Mouse (Mus musculus) myocyte (in vitro differentiated cells): Measurements from ENCODE around the gene Ptprj. TPM values are rescaled to one million over a fixed set of nuclear protein-coding genes. Genes with fewer than 3 reads are reported as not detected.

Source experiments
- H3K27me3 ChIP-seq: one replicate; pipeline ENCODE4 v1.6.1; 2011; ENCODE audit not compliant: control insufficient read depth, insufficient read depth, insufficient read length
- H3K36me3 ChIP-seq: one replicate; pipeline ENCODE4 v1.6.1; 2011; ENCODE audit not compliant: control insufficient read depth, insufficient read depth
- H3K4me2 ChIP-seq: one replicate; pipeline ENCODE4 v1.6.1; 2011; ENCODE audit warnings: low read depth, control low read depth
- H3K4me3 ChIP-seq: one replicate; pipeline ENCODE4 v1.5.1; 2011; ENCODE audit warnings: mild to moderate bottlenecking, control low read depth, moderate library complexity
- H3K79me2 ChIP-seq: one replicate; pipeline ENCODE4 v1.6.1; 2011; ENCODE audit not compliant: control insufficient read depth, insufficient read depth
- H3ac ChIP-seq: one replicate; pipeline ENCODE4 v1.6.1; 2011; ENCODE audit not compliant: control insufficient read depth, insufficient read length
- CEBPB ChIP-seq: IDR thresholded peaks from 2 replicates; pipeline ENCODE4 v1.6.1; 2011; ENCODE audit warnings: mild to moderate bottlenecking, moderate library complexity; ENCODE audit not compliant: poor library complexity, insufficient read depth, severe bottlenecking
- E2F4 ChIP-seq: IDR thresholded peaks from one replicate; pipeline ENCODE4 v1.6.1; 2011; ENCODE audit warnings: mild to moderate bottlenecking, control low read depth, moderate library complexity; ENCODE audit not compliant: insufficient read depth
- MAX ChIP-seq: IDR thresholded peaks from one replicate; pipeline ENCODE4 v1.6.1; 2011; ENCODE audit warnings: low read depth, mild to moderate bottlenecking, control low read depth
- MYOD1 ChIP-seq, 3 experiments: IDR thresholded peaks; one replicate each; pipeline ENCODE4 v1.6.1; 2011; ENCODE audit warnings: control low read depth in 2 of 3, low read depth in 2 of 3, mild to moderate bottlenecking in 2 of 3, moderate library complexity in 1 of 3; ENCODE audit not compliant: insufficient read length in 2 of 3, control insufficient read depth in 1 of 3
- MYOG ChIP-seq, 3 experiments: IDR thresholded peaks; one replicate each; pipeline ENCODE4 v1.6.1; 2011; ENCODE audit warnings: control low read depth in 2 of 3, low read depth in 2 of 3, mild to moderate bottlenecking in 2 of 3; ENCODE audit not compliant: insufficient read length in 2 of 3, control insufficient read depth in 1 of 3, insufficient read depth in 1 of 3
- POLR2A ChIP-seq: IDR thresholded peaks from one replicate; pipeline ENCODE4 v1.6.1; 2011; ENCODE audit warnings: low read depth, mild to moderate bottlenecking, control low read depth, moderate library complexity; ENCODE audit not compliant: insufficient read length
- POLR2AphosphoS2 ChIP-seq: IDR thresholded peaks from one replicate; pipeline ENCODE4 v1.6.1; 2011; ENCODE audit warnings: low read depth, control low read depth; ENCODE audit not compliant: insufficient read length
- REST ChIP-seq: IDR thresholded peaks from one replicate; pipeline ENCODE4 v1.6.1; 2011; ENCODE audit warnings: mild to moderate bottlenecking, control low read depth, moderate library complexity; ENCODE audit not compliant: insufficient read depth, insufficient read length
- SRF ChIP-seq: IDR thresholded peaks from one replicate; pipeline ENCODE4 v1.6.1; 2011; ENCODE audit warnings: low read depth; ENCODE audit not compliant: control insufficient read depth, insufficient read length
- TCF12 ChIP-seq: IDR thresholded peaks from one replicate; pipeline ENCODE4 v1.6.1; 2011; ENCODE audit warnings: mild to moderate bottlenecking, control low read depth; ENCODE audit not compliant: poor library complexity, insufficient read depth, severe bottlenecking
- TCF3 ChIP-seq: IDR thresholded peaks from one replicate; pipeline ENCODE4 v1.6.1; 2011; ENCODE audit warnings: low read depth, control low read depth; ENCODE audit not compliant: insufficient read length
- USF1 ChIP-seq: IDR thresholded peaks from one replicate; pipeline ENCODE4 v1.6.1; 2011; ENCODE audit warnings: low read depth, mild to moderate bottlenecking, control low read depth, moderate library complexity
- polyA plus RNA-seq: library from polyadenylated mRNA; unstranded; fragments of >200 nt; fragmentation: generic; extraction: Trizol; gene quantifications from one replicate; pipeline ENCODE4 v1.2.1, GENCODE M21; 2012; ENCODE audit warnings: missing spikeins

Gene Ptprj
- polyA plus RNA-seq, 1 experiment, result 1.6 TPM

DNA sequence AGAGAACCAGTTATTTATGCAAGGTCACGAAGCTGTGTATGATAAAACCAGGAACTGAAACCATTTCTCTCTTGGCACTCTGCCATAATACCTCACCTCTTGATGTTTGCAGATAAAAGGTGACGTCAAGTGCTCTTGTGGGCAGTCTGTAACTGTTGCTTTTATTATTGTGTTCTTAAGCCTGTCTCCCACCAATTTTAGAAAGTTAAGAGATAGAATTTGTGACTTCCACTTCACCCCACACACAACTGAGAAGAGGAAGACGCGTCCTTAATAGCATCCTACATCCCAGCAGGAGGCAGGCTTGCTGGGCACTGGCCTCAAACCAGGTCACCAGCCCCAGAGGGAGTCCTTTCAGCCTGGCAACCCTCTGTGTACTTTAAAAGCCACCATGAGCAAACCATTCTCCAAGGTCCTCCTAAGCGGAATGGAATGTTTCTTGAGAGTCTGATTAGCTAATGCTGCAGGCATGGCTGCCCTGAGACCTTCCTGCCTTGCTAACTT, 3.2 kb upstream of the Ptprj start:
- Histone ChIP-seq H3ac (no peak overlapping the region), H3K36me3 (no peaks in the 10 kb centered on the region), H3K4me3 (no peak overlapping the region), H3K27me3 (no peaks in the 10 kb centered on the region), H3K4me2 (no peak overlapping the region), H3K79me2 (peaks cover 3% of the 10 kb centered on the region)
- TF ChIP-seq TCF12, result no peak
- TF ChIP-seq SRF, result no peak
- TF ChIP-seq E2F4, result no peak
- no peak for TF ChIP-seq CEBPB
- no peak for TF ChIP-seq MYOG (IDR thresholded peaks at IDR 0.05; ENCODE audit: control insufficient read depth in 1 of 3, insufficient read depth in 1 of 3, insufficient read length in 2 of 3, low read depth in 2 of 3)
- no peak for TF ChIP-seq TCF3
- TF ChIP-seq MYOD1 (IDR thresholded peaks at IDR 0.05; ENCODE audit: control insufficient read depth in 1 of 3, insufficient read length in 2 of 3, low read depth in 2 of 3), result no peak
- no peak for TF ChIP-seq USF1
- no peak for TF ChIP-seq POLR2AphosphoS2

DNA sequence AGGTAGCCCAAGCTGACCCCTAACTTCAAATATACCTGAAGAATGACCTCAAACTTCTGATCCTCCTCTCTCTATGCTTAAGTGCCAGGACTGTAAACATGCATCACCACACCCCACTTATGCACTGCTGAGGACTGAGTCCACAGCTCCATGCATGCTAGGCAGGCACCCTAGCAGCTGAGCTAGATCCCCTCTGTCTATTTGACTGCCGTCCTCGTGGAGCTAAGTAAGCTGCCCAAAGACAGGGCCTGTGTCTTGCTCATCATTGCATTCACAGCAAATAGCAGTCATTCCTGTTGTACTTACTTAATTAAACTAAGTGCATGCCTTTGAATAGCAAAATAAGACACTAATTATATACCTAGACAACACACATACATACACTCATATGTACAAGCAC, 2.4 kb upstream of the Ptprj start:
- Histone ChIP-seq H3K4me2 (no peak overlapping the region), H3K36me3 (no peaks in the 10 kb centered on the region), H3K79me2 (peaks cover 3% of the 10 kb centered on the region), H3ac (no peak overlapping the region), H3K27me3 (no peaks in the 10 kb centered on the region), H3K4me3 (no peak overlapping the region)
- TF ChIP-seq SRF, result no peak
- no peak for TF ChIP-seq REST
- no peak for TF ChIP-seq E2F4
- TF ChIP-seq POLR2AphosphoS2, result no peak
- no peak for TF ChIP-seq USF1
- no peak for TF ChIP-seq TCF12
- TF ChIP-seq POLR2A, result no peak
- no peak for TF ChIP-seq TCF3
- no peak for TF ChIP-seq MYOG (IDR thresholded peaks at IDR 0.05; ENCODE audit: control insufficient read depth in 1 of 3, insufficient read depth in 1 of 3, insufficient read length in 2 of 3, low read depth in 2 of 3)
- no peak for TF ChIP-seq MYOD1 (IDR thresholded peaks at IDR 0.05; ENCODE audit: control insufficient read depth in 1 of 3, insufficient read length in 2 of 3, low read depth in 2 of 3)
- no peak for TF ChIP-seq CEBPB
- TF ChIP-seq MAX, result no peak

- TF ChIP-seq MYOD1 (IDR thresholded peaks at IDR 0.05; ENCODE audit: control insufficient read depth in 1 of 3, insufficient read length in 2 of 3, low read depth in 2 of 3), result no peak
- TF ChIP-seq TCF12, result no peak
- no peak for TF ChIP-seq CEBPB
- no peak for TF ChIP-seq E2F4
- TF ChIP-seq USF1, result no peak
- no peak for TF ChIP-seq MAX
- peaks cover 3% of the 10 kb centered on the region for H3K79me2 ChIP-seq
- H3K4me2 ChIP-seq, result no peak overlapping the region
- H3ac ChIP-seq, result no peak overlapping the region
- H3K36me3 ChIP-seq, result no peaks in the 10 kb centered on the region
- no peaks in the 10 kb centered on the region for H3K27me3 ChIP-seq
- H3K4me3 ChIP-seq, result no peak overlapping the region
Observed at GRCm38 (mm10) chr2:90582311-90582710, 1.9 kb upstream of the Ptprj start.

DNA sequence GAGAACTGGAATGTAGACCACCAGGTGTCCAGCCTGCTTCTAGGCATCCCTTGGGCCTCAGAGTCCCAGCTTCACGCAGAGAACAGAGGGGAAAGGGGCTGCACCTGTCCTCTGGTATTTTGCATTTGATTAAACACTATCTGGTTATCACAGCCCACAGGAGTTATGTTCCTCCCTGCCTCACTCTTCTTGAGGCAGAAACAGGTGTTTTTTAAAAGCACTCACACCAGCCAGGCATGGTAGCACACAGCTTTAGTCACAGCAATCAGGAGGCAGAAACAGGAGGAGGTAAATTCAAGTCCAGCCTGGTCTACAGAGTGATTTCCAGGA, 1.3 kb upstream of the Ptprj start:
- Histone ChIP-seq H3ac (no peak overlapping the region), H3K4me3 (no peak overlapping the region), H3K4me2 (no peak overlapping the region), H3K36me3 (no peaks in the 10 kb centered on the region), H3K79me2 (peaks cover 3% of the 10 kb centered on the region), H3K27me3 (no peaks in the 10 kb centered on the region)
- no peak for TF ChIP-seq E2F4

DNA sequence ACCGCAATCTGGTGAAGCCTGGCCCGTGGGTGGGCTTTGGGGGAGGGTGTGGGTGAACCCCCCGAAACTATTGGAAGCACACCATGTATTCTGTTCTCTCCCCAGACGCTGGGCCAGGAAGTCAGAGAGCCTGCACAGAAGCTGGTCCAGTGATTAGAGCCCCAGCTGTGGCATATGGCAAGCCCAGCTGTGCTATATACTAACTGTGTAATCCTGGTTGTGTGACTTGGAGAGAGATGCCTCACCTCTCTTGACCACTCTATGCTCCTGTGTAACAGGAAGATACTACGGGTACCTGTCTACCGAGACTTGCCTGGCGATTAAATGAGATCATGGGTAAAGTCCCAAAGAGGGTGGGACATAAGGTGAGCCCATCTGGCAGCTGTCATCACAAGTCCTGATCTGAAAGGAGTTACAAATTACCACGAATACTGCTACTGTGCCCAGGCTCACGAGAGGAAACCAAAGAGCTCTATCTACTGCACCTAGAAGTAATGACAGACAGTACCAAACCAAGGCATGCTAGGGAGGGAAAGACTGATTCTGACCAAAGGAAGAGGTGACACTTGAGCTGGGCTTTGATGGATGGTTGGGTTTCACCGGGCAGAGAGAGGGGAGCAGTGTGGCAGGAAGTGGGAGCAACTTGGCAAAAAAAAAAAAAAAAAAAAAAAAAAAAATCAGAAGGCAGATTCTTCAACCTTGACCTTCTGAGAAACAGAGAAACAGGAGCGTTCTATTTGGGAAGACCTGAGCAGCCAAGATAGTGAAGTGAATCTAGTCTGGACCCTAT, 754 bp upstream of the Ptprj start:
- Histone ChIP-seq H3ac (peak overlapping the region; percentile 91), H3K4me2 (peak overlapping the region; percentile 84), H3K36me3 (no peaks in the 10 kb centered on the region), H3K4me3 (peak overlapping the region; percentile 46), H3K79me2 (peaks cover 3% of the 10 kb centered on the region), H3K27me3 (no peaks in the 10 kb centered on the region)
- TF ChIP-seq E2F4 (no peak), SRF (no peak), TCF12 (no peak), USF1 (no peak), TCF3 (no peak), POLR2AphosphoS2 (no peak), MYOG (IDR thresholded peaks at IDR 0.05; ENCODE audit: control insufficient read depth in 1 of 3, insufficient read depth in 1 of 3, insufficient read length in 2 of 3, low read depth in 2 of 3) (no peak), POLR2A (no peak), MYOD1 (IDR thresholded peaks at IDR 0.05; ENCODE audit: control insufficient read depth in 1 of 3, insufficient read length in 2 of 3, low read depth in 2 of 3) (no peak), CEBPB (no peak), MAX (no peak), REST (no peak)
